Mouse (Mus musculus) CH12.LX (cell line): ENCODE data around the gene Mitf. TPM values are rescaled to one million over a fixed set of nuclear protein-coding genes. Genes with fewer than 3 reads are reported as not detected.

Experiments
- DNase-seq: peaks from one replicate; pipeline ENCODE4 v3.0.0-alpha.2; 2013; ENCODE audit errors: extremely low read depth
- H3K27ac ChIP-seq: 2 replicates; pipeline ENCODE4 v1.5.1; 2012; ENCODE audit warnings: low read depth, mild to moderate bottlenecking, control low read depth, moderate library complexity; ENCODE audit not compliant: insufficient read depth
- H3K27me3 ChIP-seq: replicated peaks from 2 replicates; pipeline ENCODE3; 2012; ENCODE audit warnings: inconsistent platforms
- H3K36me3 ChIP-seq, 2 experiments: replicated peaks in 1 of 2; 2 replicates each; pipeline versions ENCODE3 to v1.6.1; 2012; ENCODE audit warnings: inconsistent platforms in 1 of 2, low read length in 1 of 2, mild to moderate bottlenecking in 1 of 2, mixed read lengths in 1 of 2, moderate library complexity in 1 of 2; ENCODE audit not compliant: control insufficient read depth in 1 of 2, insufficient read depth in 1 of 2
- H3K4me1 ChIP-seq, 2 experiments: 2 replicates each; pipeline ENCODE4 v1.6.1; 2012; ENCODE audit warnings: inconsistent platforms in 1 of 2, moderate library complexity in 1 of 2; ENCODE audit not compliant: insufficient read depth in 2 of 2, control insufficient read depth in 1 of 2
- H3K4me2 ChIP-seq: 2 replicates; pipeline ENCODE4 v1.6.1; 2012; ENCODE audit warnings: low read depth, mild to moderate bottlenecking, control low read depth; ENCODE audit not compliant: poor library complexity, insufficient read depth, severe bottlenecking
- H3K4me3 ChIP-seq, 3 experiments: fragments of 150-350 bp in 1 of 3; sonication (generic) in 1 of 3; replicated peaks in 1 of 3; 2 replicates each; pipeline versions ENCODE3 to v1.5.1; 2011 to 2012; ENCODE audit warnings: low read depth in 2 of 3, low read length in 2 of 3, mild to moderate bottlenecking in 2 of 3, moderate library complexity in 2 of 3, control low read depth in 1 of 3, improper control_type of control experiment in 1 of 3, inconsistent platforms in 1 of 3, mixed read lengths in 1 of 3; ENCODE audit not compliant: poor library complexity in 1 of 3
- H3K79me2 ChIP-seq: replicated peaks from 2 replicates; pipeline ENCODE4 v1.6.1; 2012; ENCODE audit warnings: mild to moderate bottlenecking, moderate library complexity; ENCODE audit not compliant: control insufficient read depth, poor library complexity, insufficient read depth, severe bottlenecking; ENCODE audit errors: extremely low read depth
- H3K9ac ChIP-seq: 2 replicates; pipeline ENCODE4 v1.6.1; 2012; ENCODE audit warnings: low read depth, mild to moderate bottlenecking, control low read depth, moderate library complexity; ENCODE audit not compliant: insufficient read depth
- H3K9me3 ChIP-seq: replicated peaks from 2 replicates; pipeline ENCODE3; 2012; ENCODE audit warnings: low read length, inconsistent platforms, mixed read lengths
- CHD2 ChIP-seq: IDR thresholded peaks from 2 replicates; pipeline ENCODE4 v1.6.1; 2011; ENCODE audit warnings: low read length, improper control_type of control experiment
- CTCF ChIP-seq, 2 experiments: IDR thresholded peaks in 1 of 2; conservative IDR thresholded peaks in 1 of 2; 2 replicates each; pipeline ENCODE4 v1.5.1; 2011 to 2012; ENCODE audit warnings: low read depth in 2 of 2, low read length in 2 of 2, improper control_type of control experiment in 1 of 2, inconsistent platforms in 1 of 2, mild to moderate bottlenecking in 1 of 2, moderate library complexity in 1 of 2
- EP300 ChIP-seq: IDR thresholded peaks from 2 replicates; pipeline ENCODE4 v1.6.1; 2011; ENCODE audit warnings: low read length, improper control_type of control experiment
- ETS1 ChIP-seq: conservative IDR thresholded peaks from 2 replicates; pipeline ENCODE4 v1.6.1; 2012; ENCODE audit warnings: low read depth, mild to moderate bottlenecking, inconsistent platforms, low read length, improper control_type of control experiment, moderate library complexity
- GABPA ChIP-seq: IDR thresholded peaks from 2 replicates; pipeline ENCODE4 v1.6.1; 2012; ENCODE audit warnings: low read depth, low read length, improper control_type of control experiment, inconsistent platforms; ENCODE audit not compliant: insufficient replicate concordance
- JUND ChIP-seq: conservative IDR thresholded peaks from 2 replicates; pipeline ENCODE4 v1.6.1; 2011; ENCODE audit warnings: low read depth, low read length, improper control_type of control experiment
- MAFK ChIP-seq: IDR thresholded peaks from 2 replicates; pipeline ENCODE4 v1.6.1; 2011; ENCODE audit warnings: low read length, improper control_type of control experiment; ENCODE audit not compliant: insufficient replicate concordance
- MAX ChIP-seq: IDR thresholded peaks from 2 replicates; pipeline ENCODE4 v1.6.1; 2011; ENCODE audit warnings: low read length, improper control_type of control experiment
- MAZ ChIP-seq: IDR thresholded peaks from 2 replicates; pipeline ENCODE4 v1.6.1; 2012; ENCODE audit warnings: low read depth, mild to moderate bottlenecking, inconsistent platforms, low read length, improper control_type of control experiment, moderate library complexity
- MEF2A ChIP-seq: IDR thresholded peaks from 2 replicates; pipeline ENCODE4 v1.6.1; 2014; ENCODE audit warnings: low read depth, mild to moderate bottlenecking, inconsistent platforms, low read length, improper control_type of control experiment, borderline replicate concordance
- MXI1 ChIP-seq: IDR thresholded peaks from 2 replicates; pipeline ENCODE4 v1.6.1; 2011; ENCODE audit warnings: mild to moderate bottlenecking, low read depth, low read length, improper control_type of control experiment
- MYC ChIP-seq: IDR thresholded peaks from 2 replicates; pipeline ENCODE4 v1.6.1; 2011; ENCODE audit warnings: low read depth, mild to moderate bottlenecking, improper control_type of control experiment, low read length
- NRF1 ChIP-seq: IDR thresholded peaks from 2 replicates; pipeline ENCODE4 v1.6.1; 2014; ENCODE audit warnings: low read depth, mild to moderate bottlenecking, inconsistent platforms, low read length, improper control_type of control experiment, moderate library complexity
- PAX5 ChIP-seq: IDR thresholded peaks from 2 replicates; pipeline ENCODE4 v1.6.1; 2012; ENCODE audit warnings: low read length, inconsistent platforms, mixed read lengths
- POLR2A ChIP-seq: IDR thresholded peaks from 2 replicates; pipeline ENCODE4 v1.6.1; 2011; ENCODE audit warnings: low read depth, mild to moderate bottlenecking, improper control_type of control experiment, low read length
- POLR2AphosphoS2 ChIP-seq: IDR thresholded peaks from 2 replicates; pipeline ENCODE4 v1.6.1; 2011; ENCODE audit warnings: low read depth, low read length, improper control_type of control experiment
- RAD21 ChIP-seq: IDR thresholded peaks from 2 replicates; pipeline ENCODE4 v1.6.1; 2011; ENCODE audit warnings: low read depth, mild to moderate bottlenecking, low read length, improper control_type of control experiment, moderate library complexity
- SIN3A ChIP-seq: IDR thresholded peaks from 2 replicates; pipeline ENCODE4 v1.6.1; 2012; ENCODE audit warnings: low read length, improper control_type of control experiment, inconsistent platforms
- TBP ChIP-seq: conservative IDR thresholded peaks from 2 replicates; pipeline ENCODE4 v1.6.1; 2011; ENCODE audit warnings: low read depth, low read length, improper control_type of control experiment
- ZKSCAN1 ChIP-seq: IDR thresholded peaks from 2 replicates; pipeline ENCODE4 v1.6.1; 2012; ENCODE audit warnings: low read depth, inconsistent platforms, low read length, improper control_type of control experiment, borderline replicate concordance
- ZNF384 ChIP-seq: IDR thresholded peaks from 2 replicates; pipeline ENCODE4 v1.6.1; 2012; ENCODE audit warnings: low read depth, low read length, improper control_type of control experiment, inconsistent platforms
- dilution Hi-C: fragments of 300-500 bp; cut with MboI; formaldehyde crosslinking; loops from 2 replicates; pipeline ENCODE4 v1.14.3; 2020; ENCODE audit warnings: low sequenced_read_pairs; ENCODE audit not compliant: extremely low pct_unique_long_range_greater_than_20kb, extremely low pct_ligation_motif_present
- in situ Hi-C: fragments of 300-500 bp; cut with MboI; formaldehyde crosslinking; loops from 3 replicates; pipeline ENCODE4 v1.14.3; 2019; ENCODE audit warnings: low sequenced_read_pairs, low pct_ligation_motif_present, low pct_unique_long_range_greater_than_20kb, mixed read lengths
- polyA plus RNA-seq: library from polyadenylated mRNA; unstranded; fragments of >175 nt; gene quantifications from 2 replicates; pipeline ENCODE4 v1.2.1, GENCODE M21; 2012; ENCODE audit warnings: low read depth; ENCODE audit not compliant: insufficient read length
- total RNA-seq, 2 experiments: library from RNA; depleted of rRNA; stranded (reverse); fragments of 300-350 nt in 1 of 2; fragments of >200 nt in 1 of 2; gene quantifications; 2 replicates each; pipeline ENCODE4 v1.2.3; 2012 to 2014

Mitf gene
- total and polyA plus RNA-seq, 3 experiments: 3.4 to 4.7 (median 3.6) TPM

GRCm38 (mm10) chr6:97883496-97883895, 76.6 kb downstream of the Mitf start:
- Histone ChIP-seq H3K4me2 (no peak overlapping the region), H3K27me3 (no peaks in the 10 kb centered on the region), H3K9ac (no peak overlapping the region), H3K36me3 (peaks cover 0 to 3% of the 10 kb centered on the region in 2 experiments), H3K4me1 (peaks cover 0 to 6% of the 10 kb centered on the region in 2 experiments; a peak in 1 of 4 replicates), H3K9me3 (no peaks in the 10 kb centered on the region), H3K79me2 (no peaks in the 10 kb centered on the region), H3K4me3 (no peak overlapping the region), H3K27ac (no peak overlapping the region)
- no peak for DNase-seq
- no peak for TF ChIP-seq MAFK
- no peak for TF ChIP-seq CTCF (conservative IDR thresholded peaks at IDR 0.05 in 1 of 2, IDR thresholded peaks at IDR 0.05 in 1 of 2; ENCODE audit: low read depth in 2 of 2, low read length in 2 of 2)
- no peak for TF ChIP-seq NRF1
- TF ChIP-seq POLR2AphosphoS2: no peak
- no peak for TF ChIP-seq JUND
- TF ChIP-seq MYC: no peak
- no peak for TF ChIP-seq PAX5
- no peak for TF ChIP-seq EP300
- no peak for TF ChIP-seq ZNF384
- TF ChIP-seq TBP: no peak
- no peak for TF ChIP-seq GABPA
- TF ChIP-seq MAZ: no peak
- TF ChIP-seq RAD21: no peak
- in situ Hi-C loops (no loop called here), dilution Hi-C loops (no loop called here)

- dilution Hi-C loops (no loop called here), in situ Hi-C loops (no loop called here)
- H3K79me2 ChIP-seq: no peaks in the 10 kb centered on the region
Observed at GRCm38 (mm10) chr6:97884971-97885370, 78.1 kb downstream of the Mitf start.

More at GRCm38 (mm10) chr6:97884971-97885370, 78.1 kb downstream of the Mitf start:
- H3K4me3 ChIP-seq: no peak overlapping the region
- no peak for TF ChIP-seq POLR2AphosphoS2
- TF ChIP-seq MEF2A: no peak
- TF ChIP-seq POLR2A: no peak
- TF ChIP-seq CHD2: no peak
- no peak for TF ChIP-seq MAX
- TF ChIP-seq SIN3A: no peak
- TF ChIP-seq ZKSCAN1: no peak
- TF ChIP-seq ETS1: no peak
- TF ChIP-seq MXI1: no peak
- TF ChIP-seq, all 38 proteins: peak for 0
- H3K9ac ChIP-seq: no peak overlapping the region
- peaks cover 0 to 6% of the 10 kb centered on the region in 2 experiments; a peak in 1 of 4 replicates for H3K4me1 ChIP-seq
- no peak overlapping the region for H3K4me2 ChIP-seq
- no peak overlapping the region for H3K27ac ChIP-seq
- no peaks in the 10 kb centered on the region for H3K9me3 ChIP-seq
- DNase-seq: no peak
- H3K36me3 ChIP-seq: peaks cover 0 to 3% of the 10 kb centered on the region in 2 experiments
- H3K27me3 ChIP-seq: no peaks in the 10 kb centered on the region
